Mouse (Mus musculus): Measurements from ENCODE around the gene Mettl8. TPM values are rescaled to one million over a fixed set of nuclear protein-coding genes. Genes with fewer than 3 reads are reported as not detected.

Gene Mettl8
- 1 to 10 TPM; 4.6 to 5.1 TPM for total RNA-seq (2021)

GRCm38 (mm10) chr2:71055300-71056114, at the start of gene Mettl8, which contains the start of gene Dcaf17:
TSS of gene Mettl8 (minus strand) at chr2:71055583.
TSS of gene Dcaf17 (plus strand) at chr2:71055328.
- intact Hi-C loops (cut with DNase I) = no loop called here
- peak; percentile 93 to 94 for DNase-seq

GRCm38 (mm10) chr2:71104696-71105095, 49.3 kb upstream of the Mettl8 start:
- intact Hi-C loops (cut with DNase I) = no loop called here
- DNase-seq = no peak

GRCm38 (mm10) chr2:71103292-71103680, 47.9 kb upstream of the Mettl8 start:
- no peak for DNase-seq
- intact Hi-C loops (cut with DNase I) = no loop called here

- intact Hi-C loops (cut with DNase I) = no loop called here
- no peak for DNase-seq
Measured at GRCm38 (mm10) chr2:71102621-71103291, 47.4 kb upstream of the Mettl8 start.

GRCm38 (mm10) chr2:71096170-71096569, 40.8 kb upstream of the Mettl8 start:
- DNase-seq = peak; percentile 8
- intact Hi-C loops (cut with DNase I) = no loop called here

- intact Hi-C loops (cut with DNase I) = no loop called here
- peak in 1 of 2 experiments; percentile 20 for DNase-seq
Measured at GRCm38 (mm10) chr2:71090660-71091445, 35.5 kb upstream of the Mettl8 start.

- intact Hi-C loops (cut with DNase I) = no loop called here
- no peak for DNase-seq
Measured at GRCm38 (mm10) chr2:71089766-71090165, 34.4 kb upstream of the Mettl8 start.

- DNase-seq = no peak
- intact Hi-C loops (cut with DNase I) = no loop called here
Measured at GRCm38 (mm10) chr2:71083454-71084193, 28.2 kb upstream of the Mettl8 start.

- no peak for DNase-seq
- intact Hi-C loops (cut with DNase I) = no loop called here
Measured at GRCm38 (mm10) chr2:71082416-71082815, 27.0 kb upstream of the Mettl8 start.

GRCm38 (mm10) chr2:71073828-71074227, 18.4 kb upstream of the Mettl8 start:
- no peak for DNase-seq
- intact Hi-C loops (cut with DNase I) = no loop called here

GRCm38 (mm10) chr2:71073330-71073729, 17.9 kb upstream of the Mettl8 start:
- DNase-seq = no peak
- intact Hi-C loops (cut with DNase I) = no loop called here

- intact Hi-C loops (cut with DNase I) = no loop called here
- DNase-seq = no peak
Measured at GRCm38 (mm10) chr2:71071601-71072000, 16.2 kb upstream of the Mettl8 start.

GRCm38 (mm10) chr2:71056115-71056835, 892 bp upstream of the Mettl8 start:
- intact Hi-C loops (cut with DNase I) = no loop called here
- DNase-seq = no peak

- intact Hi-C loops (cut with DNase I) = no loop called here
- DNase-seq = no peak
Measured at GRCm38 (mm10) chr2:71054716-71055115, 667 bp downstream of the Mettl8 start.

- DNase-seq = no peak
- intact Hi-C loops (cut with DNase I) = no loop called here
Measured at GRCm38 (mm10) chr2:71050511-71050910, 4.9 kb downstream of the Mettl8 start.

- intact Hi-C loops (cut with DNase I) = no loop called here
- no peak for DNase-seq
Measured at GRCm38 (mm10) chr2:71048896-71049295, 6.5 kb downstream of the Mettl8 start.

GRCm38 (mm10) chr2:71046751-71047320, 8.5 kb downstream of the Mettl8 start:
- DNase-seq = no peak
- intact Hi-C loops (cut with DNase I) = no loop called here

GRCm38 (mm10) chr2:71046151-71046550, 9.2 kb downstream of the Mettl8 start:
- intact Hi-C loops (cut with DNase I) = no loop called here
- no peak for DNase-seq

- intact Hi-C loops (cut with DNase I) = loop anchor here (1.0 to 2.0 kb wide), 3 partner anchors 215 to 335 kb away; partner anchors contain the start of gene Tlk1
- peak; percentile 83 to 92 for DNase-seq
Measured at GRCm38 (mm10) chr2:71039522-71040121, 15.8 kb downstream of the Mettl8 start.

All from heart, postnatal 10 days (tissue).